Mouse (Mus musculus) cerebellum, postnatal 36 days (tissue): ENCODE data around the gene Wwox.

Experiments
- DNase-seq, 2 experiments: peaks; one replicate each; pipeline ENCODE4 v3.0.0; 2021 to 2022; ENCODE audit warnings: mixed read lengths in 2 of 2

Gene Wwox

GRCm38 (mm10) chr8:114978206-114978960 lies 538.9 kb downstream of the Wwox start:
- DNase-seq, result no peak

DNA sequence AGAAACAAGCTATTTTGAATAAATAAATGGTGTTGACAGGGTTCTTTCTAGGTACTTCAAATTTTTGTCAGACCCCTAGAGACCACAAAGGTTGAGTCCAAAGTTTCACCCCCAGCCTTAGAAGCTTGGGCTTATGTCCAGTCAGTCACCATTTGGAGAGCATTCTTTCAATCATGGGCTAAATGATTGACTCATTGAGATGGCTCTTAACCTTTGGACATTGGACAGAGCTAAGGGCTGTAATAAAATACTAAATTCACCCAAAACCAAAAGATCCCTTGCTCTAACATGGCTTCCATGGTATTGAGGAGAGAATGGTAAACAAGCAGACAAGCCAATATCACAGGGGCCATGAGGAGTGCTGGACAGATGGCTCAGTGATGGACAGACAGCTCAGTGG lies 540.2 kb downstream of the Wwox start:
- no peak for DNase-seq

DNA sequence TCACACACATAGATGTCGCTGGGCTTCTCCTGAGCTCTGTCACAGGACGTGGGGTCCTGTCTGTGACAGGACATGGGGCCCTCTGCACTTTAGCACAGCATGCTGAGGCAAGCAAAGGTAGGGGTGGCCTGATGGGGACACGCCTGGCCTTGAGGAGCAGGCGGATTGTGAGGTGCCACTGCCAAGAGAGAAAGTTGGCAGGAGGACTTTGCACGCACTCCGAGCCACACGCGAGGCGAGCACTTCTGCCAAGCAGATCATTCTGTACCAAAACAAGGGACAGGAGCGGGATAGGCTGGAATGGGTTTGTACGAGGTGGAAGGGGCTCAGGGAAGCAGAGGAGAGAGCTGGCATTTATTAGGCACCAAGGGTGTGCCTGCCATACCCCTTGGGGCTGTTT lies 543.3 kb downstream of the Wwox start:
- no peak for DNase-seq

GRCm38 (mm10) chr8:114984500-114984899 lies 545.0 kb downstream of the Wwox start:
- DNase-seq, result no peak

DNA sequence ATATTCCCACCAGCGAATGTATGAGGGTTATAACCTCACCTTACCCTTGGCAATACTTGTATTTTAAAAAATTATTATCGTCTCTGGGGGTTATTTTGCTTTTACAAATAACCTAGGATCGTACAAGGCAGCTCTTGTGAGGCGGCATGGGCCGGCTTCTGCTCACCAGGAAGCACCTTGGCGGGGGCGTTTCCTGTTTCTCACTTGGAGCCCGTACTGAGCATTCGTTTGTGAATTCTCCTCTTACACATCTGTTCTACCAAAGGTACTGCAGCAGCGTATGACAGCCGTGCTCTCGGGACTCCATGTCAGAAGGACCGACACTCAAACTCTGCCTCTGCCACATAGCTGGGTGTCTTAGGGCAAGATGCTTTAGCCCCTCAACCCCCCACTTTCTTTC lies 546.5 kb downstream of the Wwox start:
- no peak for DNase-seq

DNA sequence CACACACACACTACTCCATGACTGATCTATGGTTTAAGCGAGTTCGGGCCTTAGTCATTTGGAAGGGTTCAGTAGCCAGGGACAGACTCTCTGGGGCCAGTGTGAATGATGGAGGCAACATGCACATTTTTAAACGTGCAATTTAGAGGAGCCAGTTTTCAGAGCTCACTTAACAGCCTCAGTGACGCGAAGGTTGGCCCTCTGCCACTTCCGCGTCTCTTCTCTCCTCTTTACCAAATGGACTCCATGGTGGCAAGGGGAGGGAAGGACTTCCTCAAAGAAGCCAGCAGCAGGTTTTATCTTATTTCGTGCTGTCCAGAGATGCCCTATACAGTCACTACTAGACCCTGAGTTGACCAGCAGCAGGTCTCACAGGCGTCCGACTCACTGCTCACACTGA lies 547.5 kb downstream of the Wwox start:
- DNase-seq, result no peak

- no peak for DNase-seq
Measured at GRCm38 (mm10) chr8:114990865-114991613, 551.6 kb downstream of the Wwox start.

DNA sequence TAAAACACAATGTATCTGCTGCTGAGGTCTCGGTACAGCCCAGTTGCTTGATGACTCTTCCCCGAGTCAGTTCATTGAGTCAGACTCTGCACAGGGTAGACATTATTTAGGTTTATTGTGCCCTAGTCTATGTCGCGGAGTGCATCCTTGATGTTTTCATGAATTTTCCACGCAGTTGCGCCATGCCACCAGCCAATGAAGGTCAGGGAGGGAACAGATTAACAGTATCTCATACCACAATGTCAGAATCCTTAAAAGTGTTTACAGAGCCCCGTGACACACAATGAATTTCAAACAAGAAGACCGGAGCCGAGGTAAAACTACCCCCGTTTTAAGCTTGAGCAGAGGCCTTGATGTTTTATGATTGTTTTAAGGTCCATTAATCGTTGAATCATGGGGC lies 561.3 kb downstream of the Wwox start:
- DNase-seq, result no peak

DNA sequence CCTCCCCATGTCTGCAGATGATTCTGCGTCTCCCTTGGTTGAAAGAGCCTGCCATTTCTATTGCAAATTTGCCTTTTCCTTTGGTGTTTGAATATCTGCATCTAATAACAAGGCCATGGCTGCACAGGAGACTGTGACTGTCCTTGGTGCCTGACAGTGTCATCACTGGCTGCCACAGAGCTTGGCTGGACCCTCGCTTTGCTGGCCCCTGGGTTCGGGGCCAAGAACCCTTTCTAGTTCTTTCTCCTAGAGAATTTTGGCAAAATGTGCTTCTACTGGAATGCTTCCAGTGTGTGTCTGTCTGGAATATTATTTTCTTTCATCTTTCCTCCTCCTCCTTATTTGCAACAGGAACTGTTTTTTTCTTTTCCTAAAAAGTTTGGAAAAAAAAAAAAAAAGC lies 565.6 kb downstream of the Wwox start:
- no peak for DNase-seq

DNA sequence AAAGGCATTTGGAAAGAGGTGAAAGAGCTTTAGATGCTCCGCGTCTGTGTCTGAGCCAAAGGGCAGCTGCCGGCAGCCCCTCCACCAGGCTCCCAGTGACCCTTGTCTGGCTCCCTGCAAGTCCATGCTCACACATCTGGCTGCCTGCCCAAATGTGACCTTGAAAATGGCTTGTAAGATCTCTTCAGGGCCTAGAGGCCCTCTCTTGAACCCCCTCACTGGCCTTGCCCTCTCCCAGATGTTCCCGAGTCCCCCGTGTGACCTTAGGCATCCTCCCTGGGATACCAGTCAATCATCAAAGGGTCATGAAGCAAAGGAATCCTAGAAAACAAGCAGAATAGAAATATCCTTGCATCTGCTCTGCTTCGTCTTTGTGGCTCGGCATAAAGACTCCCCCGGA lies 567.1 kb downstream of the Wwox start:
- DNase-seq, result peak in 1 of 2 experiments; percentile 9

- no peak for DNase-seq
Measured at GRCm38 (mm10) chr8:115007280-115007679, 567.8 kb downstream of the Wwox start.

DNA sequence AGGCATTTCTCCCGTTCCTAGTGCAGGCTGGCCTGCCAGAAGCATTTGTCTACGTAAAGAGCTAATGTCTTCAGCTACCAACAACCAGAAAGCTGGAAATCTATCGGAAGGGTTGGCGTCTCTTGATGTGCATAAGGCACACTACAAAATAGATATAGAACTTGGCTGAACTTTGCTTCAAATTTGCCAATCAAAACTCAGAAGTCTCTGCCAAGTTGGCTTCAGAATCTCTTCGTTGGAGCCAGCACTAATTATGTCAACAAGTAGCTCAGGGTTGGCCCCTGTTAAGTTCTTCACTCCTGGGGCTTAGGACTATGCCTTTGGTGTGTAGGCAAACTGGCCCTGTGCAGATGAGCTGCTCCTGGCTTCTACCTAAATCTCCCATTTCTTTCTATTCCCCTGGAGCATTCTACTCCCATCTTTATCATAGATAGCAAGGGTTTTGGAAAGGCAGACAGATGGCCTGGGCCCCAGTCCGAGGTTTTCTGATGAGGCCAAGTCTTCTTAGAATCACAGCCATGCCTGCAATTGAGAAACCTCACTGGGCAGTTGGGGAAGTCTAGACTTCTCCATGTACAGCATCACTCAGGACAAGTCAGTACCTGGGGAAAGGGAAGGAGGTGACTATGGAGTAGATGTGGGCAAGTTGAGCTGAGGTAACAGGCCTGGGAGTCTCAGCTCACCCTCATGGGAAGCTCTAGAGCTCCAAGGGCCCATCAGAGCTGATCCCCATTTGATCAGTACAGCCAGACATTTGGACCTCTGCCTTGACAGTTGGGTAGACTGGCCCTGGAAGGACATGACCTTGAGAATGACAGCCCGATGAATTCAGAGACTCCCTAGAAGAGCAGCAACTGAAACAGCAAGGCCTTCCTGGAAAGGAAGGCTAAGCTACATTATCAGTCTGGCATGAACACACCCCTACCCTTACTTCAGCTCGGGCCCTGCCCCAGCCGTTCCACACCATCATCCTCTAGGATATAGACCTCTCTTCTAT lies 569.5 kb downstream of the Wwox start:
- DNase-seq, result peak in 1 of 2 experiments; percentile 14

DNA sequence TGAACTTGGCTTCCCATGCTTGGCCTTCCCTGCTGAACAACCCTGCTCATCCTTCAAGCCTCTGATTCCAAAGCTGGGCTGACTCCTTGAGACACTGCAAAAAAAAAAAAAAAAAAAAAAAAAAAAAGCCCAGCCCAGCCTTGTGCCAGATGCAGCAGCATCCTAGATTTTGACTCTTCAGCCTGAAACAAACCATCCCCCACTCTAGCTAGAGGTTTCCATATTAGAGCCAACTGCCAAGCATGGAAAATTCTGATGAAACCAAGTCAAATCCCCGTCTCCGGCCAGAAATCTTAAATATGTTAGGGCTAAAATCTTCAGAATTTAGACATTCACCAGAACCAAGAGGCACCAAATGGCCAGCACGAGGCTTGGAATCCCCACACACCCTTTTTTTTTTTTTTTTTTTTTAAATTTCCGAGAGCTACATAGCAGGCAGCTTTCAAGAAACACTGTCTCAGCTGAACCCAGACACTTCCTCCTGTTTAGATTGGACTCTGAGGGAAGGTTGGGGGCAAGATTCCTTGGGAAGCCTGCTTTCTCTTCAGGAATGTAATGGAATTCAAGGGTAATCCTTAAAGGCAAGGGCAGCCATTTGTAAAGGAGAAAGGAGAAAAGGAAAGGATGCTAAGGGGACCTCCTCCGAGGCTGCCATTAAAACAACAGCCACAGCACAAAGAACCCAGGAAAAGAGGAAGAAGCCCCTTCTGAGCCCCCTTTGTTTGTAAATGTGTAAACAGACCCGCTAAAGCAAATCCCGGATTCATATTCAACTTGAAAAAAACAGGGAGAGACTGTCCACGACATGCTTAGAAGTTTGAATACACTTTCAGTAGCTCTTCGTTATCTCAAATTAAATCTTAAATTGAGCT lies 570.7 kb downstream of the Wwox start:
- DNase-seq, result no peak

- DNase-seq, result no peak
Measured at GRCm38 (mm10) chr8:115010769-115011073, 571.3 kb downstream of the Wwox start.

DNA sequence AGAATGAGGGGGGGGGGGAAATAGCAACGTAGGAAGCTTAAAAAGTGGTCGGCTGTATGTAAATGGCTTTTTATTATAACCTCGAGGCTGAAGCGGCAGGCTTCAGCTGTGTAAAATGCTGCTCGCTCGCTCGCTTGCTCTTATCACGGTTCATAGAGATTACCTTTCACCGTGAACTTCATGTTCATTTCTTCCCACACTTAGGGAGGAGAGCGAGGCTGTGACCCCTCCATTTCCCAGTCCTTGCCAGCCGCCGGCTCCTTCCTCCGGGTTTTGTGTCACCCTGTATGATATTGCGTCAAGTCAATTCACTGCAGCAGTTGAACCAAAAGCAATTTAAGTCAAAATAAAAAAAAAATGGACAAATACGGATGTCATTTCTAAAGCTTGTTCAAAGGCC lies 580.2 kb downstream of the Wwox start:
- DNase-seq, result no peak

DNA sequence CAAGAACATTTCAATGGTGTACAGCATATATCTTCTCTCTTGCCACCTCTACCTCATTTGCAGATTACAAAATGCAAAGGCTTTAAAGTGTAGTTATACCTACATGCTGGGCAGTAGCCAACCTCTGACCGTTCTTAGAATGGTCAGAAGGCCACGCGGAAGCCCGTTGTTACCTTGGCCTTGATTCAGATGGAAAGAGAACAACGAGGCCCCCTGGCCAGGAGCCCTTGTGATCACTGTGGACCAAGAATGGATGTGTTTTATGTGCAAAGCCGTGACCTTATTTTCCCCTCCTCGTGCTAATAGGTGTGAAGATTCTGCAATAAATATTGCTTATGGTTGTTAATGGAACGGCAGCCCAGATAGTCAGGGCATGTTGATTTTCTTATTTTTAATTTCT lies 582.3 kb downstream of the Wwox start:
- DNase-seq, result no peak

DNA sequence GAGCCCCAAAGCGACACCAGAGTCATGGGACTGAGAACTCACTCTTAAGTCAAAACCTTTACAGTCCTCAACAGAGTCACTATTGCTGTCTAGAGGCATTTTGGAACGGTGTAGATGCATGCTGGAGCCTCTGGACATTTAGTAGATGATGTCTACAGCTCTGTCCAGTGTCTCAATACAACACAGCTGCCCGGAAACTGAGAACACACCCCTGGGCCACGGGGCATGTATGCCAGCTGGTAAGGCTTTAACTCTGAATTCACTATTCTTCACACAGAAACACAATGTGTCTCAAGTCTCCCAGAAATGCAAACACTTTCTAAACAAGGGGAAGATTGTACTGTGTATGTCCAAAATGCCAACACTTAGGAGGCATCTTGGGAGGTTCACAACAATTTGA lies 584.6 kb downstream of the Wwox start:
- no peak for DNase-seq

DNA sequence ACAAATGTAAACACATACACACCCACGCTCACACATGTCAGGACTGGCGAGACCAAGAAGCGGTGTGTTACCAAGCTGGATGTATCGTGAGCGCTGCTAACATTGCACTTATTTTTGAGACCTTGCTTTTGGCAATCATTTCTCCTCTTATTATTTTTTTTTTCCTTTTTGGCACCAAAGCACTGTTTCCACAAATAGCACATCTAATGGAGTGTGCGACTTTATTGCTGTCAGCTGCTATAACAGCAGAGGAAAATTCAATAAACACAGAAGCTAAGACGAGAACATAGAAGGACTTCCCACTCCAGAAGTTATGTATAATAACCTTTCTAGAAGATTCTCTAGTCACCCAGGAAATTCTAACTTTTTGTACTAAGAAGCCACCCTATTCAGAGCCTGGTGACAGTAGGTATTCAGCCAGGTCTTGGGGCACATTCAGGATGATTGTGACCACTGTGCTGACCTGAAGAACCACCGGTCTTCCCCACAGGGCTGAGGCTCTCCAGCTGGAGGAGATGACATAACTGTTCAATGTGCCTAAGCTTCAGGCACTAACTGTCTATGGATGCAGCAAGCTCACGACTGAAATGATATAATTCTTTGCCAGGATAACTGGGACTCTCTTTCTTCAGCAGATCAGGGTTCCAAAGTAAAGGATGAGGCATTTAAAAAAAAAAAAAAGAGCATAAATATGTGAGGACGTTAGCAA lies 586.1 kb downstream of the Wwox start:
- DNase-seq, result no peak

- no peak for DNase-seq
Measured at GRCm38 (mm10) chr8:115026201-115026600, 586.7 kb downstream of the Wwox start.

DNA sequence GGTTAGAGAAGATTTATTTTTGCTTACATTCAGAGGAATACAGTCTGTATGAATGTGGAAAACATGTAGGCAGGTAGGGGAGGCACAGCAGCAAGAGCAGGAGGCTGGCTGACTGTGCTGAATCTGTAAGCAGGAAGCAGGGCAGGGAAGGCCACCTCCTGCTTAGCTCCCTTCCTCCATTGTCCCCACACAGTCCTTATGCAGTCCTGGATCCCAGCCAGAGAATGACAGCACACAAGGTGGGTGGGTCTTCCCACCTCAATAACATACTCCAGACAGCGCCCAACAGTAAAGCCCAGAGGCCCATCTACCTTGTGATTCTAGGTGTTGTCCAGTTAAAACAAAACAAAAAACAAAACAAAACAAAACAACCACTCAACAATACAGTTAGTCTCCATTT lies 593.7 kb downstream of the Wwox start:
- DNase-seq, result no peak

DNA sequence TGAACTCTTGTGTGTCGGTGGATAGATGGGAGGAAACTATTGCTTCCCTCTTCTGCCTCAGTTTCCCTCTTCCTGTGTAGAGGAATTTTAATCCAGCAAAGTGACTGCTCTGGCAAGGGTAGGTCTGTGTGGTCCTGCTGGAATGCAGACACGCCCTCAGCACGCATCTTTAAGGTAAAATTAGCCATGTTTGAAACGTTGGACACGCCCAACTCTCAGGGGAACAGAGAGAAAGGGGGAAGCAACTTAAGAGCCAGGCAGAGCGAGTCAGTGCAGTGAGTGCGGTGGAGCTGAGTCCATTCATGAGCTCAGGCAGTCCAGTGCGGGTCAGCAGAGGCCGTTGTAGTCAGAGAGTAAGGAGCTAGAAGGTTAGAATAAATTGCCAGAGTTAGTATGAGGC lies 596.6 kb downstream of the Wwox start:
- no peak for DNase-seq

DNA sequence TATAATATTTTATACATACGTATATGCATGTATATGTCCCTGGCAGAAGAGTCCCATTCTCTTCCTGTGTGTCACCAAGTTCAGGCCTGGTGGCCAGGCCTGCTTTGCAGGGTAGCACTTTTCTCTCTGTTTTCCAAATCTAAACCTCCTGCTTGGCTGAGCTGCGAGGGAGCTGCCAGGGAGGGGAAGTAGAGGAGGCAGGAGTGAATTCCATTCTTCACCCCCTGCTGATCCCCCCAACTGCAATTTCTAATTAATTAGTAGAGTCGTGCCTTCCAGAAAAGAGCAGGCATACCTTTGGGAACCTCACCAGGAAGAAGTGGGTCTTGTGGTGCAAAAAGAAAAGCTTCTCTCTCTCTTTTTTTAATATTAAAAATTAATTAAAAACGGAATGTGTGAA lies 599.0 kb downstream of the Wwox start:
- no peak for DNase-seq
